Mouse (Mus musculus) MEL (cell line): ENCODE data around the gene Evc2. TPM values are rescaled to one million over a fixed set of nuclear protein-coding genes. Genes with fewer than 3 reads are reported as not detected.

Source experiments
- DNase-seq: peaks from one replicate; pipeline ENCODE4 v3.0.0; 2011; ENCODE audit warnings: low read depth, low spot score
- H3K27ac ChIP-seq: 2 replicates; pipeline ENCODE4 v1.5.1; 2012; ENCODE audit warnings: low read depth, mild to moderate bottlenecking, control low read depth, low read length, moderate library complexity; ENCODE audit not compliant: control insufficient read depth
- H3K27me3 ChIP-seq, 2 experiments: fragments of 150-350 bp in 1 of 2; sonication (generic) in 1 of 2; 2 replicates each; pipeline ENCODE4 v1.6.1; 2012; ENCODE audit warnings: low read length in 2 of 2, mild to moderate bottlenecking in 2 of 2, improper control_type of control experiment in 1 of 2, moderate library complexity in 1 of 2; ENCODE audit not compliant: insufficient read depth in 2 of 2, control insufficient read depth in 1 of 2
- H3K36me3 ChIP-seq, 2 experiments: 2 replicates each; pipeline ENCODE4 v1.6.1; 2012 to 2014; ENCODE audit warnings: low read length in 2 of 2, improper control_type of control experiment in 1 of 2, inconsistent platforms in 1 of 2, mild to moderate bottlenecking in 1 of 2; ENCODE audit not compliant: insufficient read depth in 2 of 2, control insufficient read depth in 1 of 2
- H3K4me1 ChIP-seq, 2 experiments: fragments of 150-350 bp in 1 of 2; sonication (generic) in 1 of 2; 2 replicates each; pipeline ENCODE4 v1.6.1; 2012; ENCODE audit warnings: low read length in 2 of 2, improper control_type of control experiment in 1 of 2, mild to moderate bottlenecking in 1 of 2; ENCODE audit not compliant: insufficient read depth in 2 of 2, control insufficient read depth in 1 of 2
- H3K4me3 ChIP-seq, 2 experiments: fragments of 150-350 bp in 1 of 2; sonication (generic) in 1 of 2; 2 replicates each; pipeline ENCODE4 v1.5.1; 2012; ENCODE audit warnings: low read depth in 2 of 2, low read length in 2 of 2, mild to moderate bottlenecking in 2 of 2, moderate library complexity in 2 of 2, control low read depth in 1 of 2, improper control_type of control experiment in 1 of 2; ENCODE audit not compliant: control insufficient read depth in 1 of 2, insufficient read depth in 1 of 2
- H3K79me2 ChIP-seq: 2 replicates; pipeline ENCODE4 v1.6.1; 2012; ENCODE audit warnings: mild to moderate bottlenecking, low read length, moderate library complexity; ENCODE audit not compliant: control insufficient read depth, poor library complexity, insufficient read depth
- H3K9ac ChIP-seq: 2 replicates; pipeline ENCODE4 v1.6.1; 2012; ENCODE audit warnings: low read depth, mild to moderate bottlenecking, control low read depth, low read length, moderate library complexity; ENCODE audit not compliant: control insufficient read depth, poor library complexity, severe bottlenecking
- H3K9me3 ChIP-seq: fragments of 150-350 bp; sonication (generic); replicated peaks from 2 replicates; pipeline ENCODE4 v1.6.1; 2012; ENCODE audit warnings: mild to moderate bottlenecking, low read length, improper control_type of control experiment, moderate library complexity; ENCODE audit not compliant: insufficient read depth
- BHLHE40 ChIP-seq: IDR thresholded peaks from 2 replicates; pipeline ENCODE4 v1.6.1; 2012; ENCODE audit warnings: low read depth, mild to moderate bottlenecking, inconsistent platforms, low read length, improper control_type of control experiment, borderline replicate concordance
- CHD1 ChIP-seq: IDR thresholded peaks from 2 replicates; pipeline ENCODE4 v1.6.1; 2012; ENCODE audit warnings: low read depth, mild to moderate bottlenecking, inconsistent platforms, low read length, improper control_type of control experiment
- CHD2 ChIP-seq: IDR thresholded peaks from 2 replicates; pipeline ENCODE4 v1.6.1; 2011; ENCODE audit warnings: low read length, improper control_type of control experiment
- CTCF ChIP-seq, 3 experiments: IDR thresholded peaks in 2 of 3; conservative IDR thresholded peaks in 1 of 3; 2 replicates each; pipeline ENCODE4 v1.5.1; 2011 to 2012; ENCODE audit warnings: low read length in 3 of 3, low read depth in 2 of 3, mild to moderate bottlenecking in 2 of 3, improper control_type of control experiment in 1 of 3, inconsistent platforms in 1 of 3, mixed read lengths in 1 of 3, moderate library complexity in 1 of 3; ENCODE audit not compliant: control insufficient read depth in 1 of 3, insufficient read depth in 1 of 3, poor library complexity in 1 of 3, severe bottlenecking in 1 of 3
- ELF1 ChIP-seq: IDR thresholded peaks from 2 replicates; pipeline ENCODE4 v1.6.1; 2014; ENCODE audit warnings: low read depth, mild to moderate bottlenecking, inconsistent platforms, low read length, improper control_type of control experiment, moderate library complexity
- EP300 ChIP-seq, 2 experiments: IDR thresholded peaks; 2 replicates each; pipeline ENCODE4 v1.6.1; 2011; ENCODE audit warnings: improper control_type of control experiment in 2 of 2, low read length in 2 of 2, low read depth in 1 of 2, mild to moderate bottlenecking in 1 of 2
- MAX ChIP-seq: IDR thresholded peaks from 2 replicates; pipeline ENCODE4 v1.6.1; 2011; ENCODE audit warnings: low read length, improper control_type of control experiment
- MAZ ChIP-seq: IDR thresholded peaks from 2 replicates; pipeline ENCODE4 v1.6.1; 2012; ENCODE audit warnings: low read depth, mild to moderate bottlenecking, inconsistent platforms, low read length, improper control_type of control experiment
- MEF2A ChIP-seq: IDR thresholded peaks from 2 replicates; pipeline ENCODE4 v1.6.1; 2014; ENCODE audit warnings: low read depth, mild to moderate bottlenecking, inconsistent platforms, low read length, improper control_type of control experiment; ENCODE audit not compliant: poor library complexity, insufficient replicate concordance, severe bottlenecking; ENCODE audit errors: extremely low read depth
- MYB ChIP-seq: IDR thresholded peaks from 2 replicates; pipeline ENCODE4 v1.6.1; 2011; ENCODE audit warnings: mild to moderate bottlenecking, low read depth, low read length, improper control_type of control experiment
- MYC ChIP-seq: IDR thresholded peaks from 2 replicates; pipeline ENCODE4 v1.6.1; 2011; ENCODE audit warnings: low read depth, mild to moderate bottlenecking, low read length, improper control_type of control experiment, moderate library complexity
- NELFE ChIP-seq: IDR thresholded peaks from 2 replicates; pipeline ENCODE4 v1.6.1; 2011; ENCODE audit warnings: low read depth, low read length, improper control_type of control experiment
- POLR2A ChIP-seq, 2 experiments: IDR thresholded peaks; 2 replicates each; pipeline ENCODE4 v1.6.1; 2011 to 2012; ENCODE audit warnings: low read length in 2 of 2, mild to moderate bottlenecking in 2 of 2, control low read depth in 1 of 2, improper control_type of control experiment in 1 of 2, low read depth in 1 of 2, moderate library complexity in 1 of 2; ENCODE audit not compliant: control insufficient read depth in 1 of 2, insufficient read depth in 1 of 2, poor library complexity in 1 of 2
- POLR2AphosphoS2 ChIP-seq: IDR thresholded peaks from 2 replicates; pipeline ENCODE4 v1.6.1; 2011; ENCODE audit warnings: low read length, improper control_type of control experiment
- POLR2AphosphoS5 ChIP-seq: IDR thresholded peaks from 2 replicates; pipeline ENCODE4 v1.6.1; 2012; ENCODE audit warnings: low read depth, borderline replicate concordance, mild to moderate bottlenecking, inconsistent platforms, low read length, moderate library complexity, mixed read lengths
- RAD21 ChIP-seq: IDR thresholded peaks from 2 replicates; pipeline ENCODE4 v1.6.1; 2011; ENCODE audit warnings: mild to moderate bottlenecking, low read depth, low read length, improper control_type of control experiment
- RCOR1 ChIP-seq: IDR thresholded peaks from 2 replicates; pipeline ENCODE4 v1.6.1; 2012; ENCODE audit warnings: low read depth, mild to moderate bottlenecking, inconsistent platforms, low read length, improper control_type of control experiment
- TBP ChIP-seq: IDR thresholded peaks from 2 replicates; pipeline ENCODE4 v1.8.0; 2011; ENCODE audit warnings: low read depth, low read length, improper control_type of control experiment
- TCF12 ChIP-seq: IDR thresholded peaks from 2 replicates; pipeline ENCODE4 v1.6.1; 2014; ENCODE audit warnings: low read depth, mild to moderate bottlenecking, inconsistent platforms, low read length, improper control_type of control experiment, moderate library complexity
- USF1 ChIP-seq: IDR thresholded peaks from 2 replicates; pipeline ENCODE4 v1.6.1; 2014; ENCODE audit warnings: low read depth, mild to moderate bottlenecking, inconsistent platforms, low read length, improper control_type of control experiment, moderate library complexity
- USF2 ChIP-seq, 2 experiments: IDR thresholded peaks; 2 replicates each; pipeline ENCODE4 v1.6.1; 2011 to 2012; ENCODE audit warnings: improper control_type of control experiment in 2 of 2, low read length in 2 of 2, borderline replicate concordance in 1 of 2, inconsistent platforms in 1 of 2, low read depth in 1 of 2, mild to moderate bottlenecking in 1 of 2; ENCODE audit not compliant: insufficient read depth in 1 of 2
- ZC3H11A ChIP-seq: IDR thresholded peaks from 2 replicates; pipeline ENCODE4 v1.6.1; 2012; ENCODE audit warnings: low read depth, mild to moderate bottlenecking, inconsistent platforms, low read length, improper control_type of control experiment
- ZKSCAN1 ChIP-seq: IDR thresholded peaks from 2 replicates; pipeline ENCODE4 v1.6.1; 2012; ENCODE audit warnings: low read depth, mild to moderate bottlenecking, inconsistent platforms, low read length, improper control_type of control experiment, moderate library complexity
- ZNF384 ChIP-seq: IDR thresholded peaks from 2 replicates; pipeline ENCODE4 v1.6.1; 2012; ENCODE audit warnings: low read depth, mild to moderate bottlenecking, inconsistent platforms, low read length, improper control_type of control experiment
- polyA plus RNA-seq, 2 experiments: library from polyadenylated mRNA; stranded (reverse) in 1 of 2; unstranded in 1 of 2; fragments of >175 nt in 1 of 2; fragments of >200 nt in 1 of 2; gene quantifications; 2 replicates each; pipeline versions ENCODE4 v1.2.1 to v1.2.4; 2012; ENCODE audit warnings: low replicate concordance in 2 of 2, low read depth in 1 of 2; ENCODE audit not compliant: insufficient read length in 2 of 2, insufficient read depth in 1 of 2, missing spikeins in 1 of 2
- total RNA-seq: library from RNA; depleted of rRNA; stranded (reverse); fragments of 300-350 nt; gene quantifications from 2 replicates; pipeline ENCODE4 v1.2.3, GENCODE M21; 2012

Evc2 gene
- total and polyA plus RNA-seq, 3 experiments = not detected

GRCm38 (mm10) chr5:37442767-37443166 lies 104.5 kb downstream of the Evc2 start:
- no peak overlapping the region for H3K9ac ChIP-seq
- H3K27ac ChIP-seq = no peak overlapping the region
- DNase-seq = no peak
- no peaks in the 10 kb centered on the region for H3K79me2 ChIP-seq
- no peak for TF ChIP-seq ELF1
- no peak for TF ChIP-seq ZC3H11A
- TF ChIP-seq MEF2A = no peak
- no peak for TF ChIP-seq NELFE
- no peak for TF ChIP-seq EP300 (IDR thresholded peaks at IDR 0.05; ENCODE audit: low read depth in 1 of 2, low read length in 2 of 2)
- TF ChIP-seq TCF12 = no peak
- TF ChIP-seq MYC = no peak
- TF ChIP-seq USF2 (IDR thresholded peaks at IDR 0.05; ENCODE audit: borderline replicate concordance in 1 of 2, insufficient read depth in 1 of 2, low read depth in 1 of 2, low read length in 2 of 2) = no peak
- TF ChIP-seq MAX = no peak
- no peak for TF ChIP-seq CTCF (IDR thresholded peaks at IDR 0.05 in 2 of 3, conservative IDR thresholded peaks at IDR 0.05 in 1 of 3; ENCODE audit: control insufficient read depth in 1 of 3, insufficient read depth in 1 of 3, low read depth in 2 of 3, low read length in 3 of 3, poor library complexity in 1 of 3, severe bottlenecking in 1 of 3)
- TF ChIP-seq CHD1 = no peak
- no peak for TF ChIP-seq MAZ
- no peak for TF ChIP-seq RAD21
- TF ChIP-seq MYB = no peak
- TF ChIP-seq RCOR1 = no peak
- no peak for TF ChIP-seq CHD2
- no peak for TF ChIP-seq USF1
- TF ChIP-seq ZKSCAN1 = no peak
- TF ChIP-seq ZNF384 = no peak
- no peak for TF ChIP-seq POLR2AphosphoS5
- no peaks in the 10 kb centered on the region for H3K27me3 ChIP-seq
- H3K36me3 ChIP-seq = no peaks in the 10 kb centered on the region
- no peak overlapping the region for H3K4me3 ChIP-seq
- H3K9me3 ChIP-seq = no peaks in the 10 kb centered on the region
- no peaks in the 10 kb centered on the region for H3K4me1 ChIP-seq

DNA sequence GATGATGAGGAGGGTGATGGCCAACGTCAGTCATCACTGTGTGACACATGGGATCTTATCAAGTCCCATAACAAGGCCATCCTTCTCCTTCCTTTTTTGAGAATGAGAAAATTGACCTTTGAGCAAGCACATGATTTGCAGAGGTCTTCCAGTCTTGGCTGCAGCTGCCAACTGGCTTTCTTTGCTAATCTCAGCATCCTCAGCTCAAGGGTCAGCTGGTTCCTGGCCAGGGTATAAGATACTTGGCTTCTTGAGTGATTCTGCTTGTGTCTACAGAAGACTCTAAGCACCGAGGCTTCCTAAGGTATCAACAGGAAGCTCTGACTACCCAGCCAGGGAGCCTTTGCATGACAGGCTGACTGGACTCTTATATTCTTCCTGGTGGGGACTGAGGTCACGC lies 109.2 kb downstream of the Evc2 start:
- no peak overlapping the region for H3K4me3 ChIP-seq
- no peaks in the 10 kb centered on the region for H3K36me3 ChIP-seq
- TF ChIP-seq TBP (no peak), POLR2A (IDR thresholded peaks at IDR 0.05; ENCODE audit: control insufficient read depth in 1 of 2, insufficient read depth in 1 of 2, low read depth in 1 of 2, low read length in 2 of 2, poor library complexity in 1 of 2) (no peak), POLR2AphosphoS2 (no peak), EP300 (IDR thresholded peaks at IDR 0.05; ENCODE audit: low read depth in 1 of 2, low read length in 2 of 2) (no peak), USF1 (no peak), MAX (no peak), MAZ (no peak), BHLHE40 (no peak), ELF1 (no peak)
- H3K79me2 ChIP-seq = no peaks in the 10 kb centered on the region
- no peaks in the 10 kb centered on the region for H3K4me1 ChIP-seq
- no peak overlapping the region for H3K27ac ChIP-seq
- no peak overlapping the region for H3K9ac ChIP-seq
- no peaks in the 10 kb centered on the region for H3K27me3 ChIP-seq
- no peaks in the 10 kb centered on the region for H3K9me3 ChIP-seq
- no peak for DNase-seq
